Mouse (Mus musculus) intestine, embryonic 16.5 days (tissue): ENCODE data around the gene Abcf1. TPM values are rescaled to one million over a fixed set of nuclear protein-coding genes. Genes with fewer than 3 reads are reported as not detected.

Experiments used
- microRNA counts: library from miRNA; unstranded; fragments of <30 nt; microRNA quantifications from one replicate; lab custom pipeline; 2016
- microRNA-seq: library from miRNA; unstranded; fragments of <30 nt; microRNA quantifications from one replicate; pipeline ENCODE4, GENCODE M21; 2016
- polyA plus RNA-seq: library from polyadenylated mRNA; unstranded; fragments of >200 nt; fragmentation: Nextera tagmentation; extraction: Ambion mirVana; gene quantifications from 2 replicates; pipeline ENCODE4 v1.2.1, GENCODE M21; 2015

The Abcf1 gene
- polyA plus RNA-seq, 1 experiment from 2014 or later, result 88.5 TPM

MicroRNAs encoded within 50 kb of the gene (microRNA counts, 519-probe panel; counts per million panel counts)
- 35.7 counts per million for microRNA mmu-miR-1894-3p (lab: Ali Mortazavi, UCI)
- 1,630 counts per million, percentile 19 among the panel's probes with 10 or more counts for microRNA mmu-miR-1894-5p (lab: Ali Mortazavi, UCI)
- 1,749 counts per million, percentile 26 among the panel's probes with 10 or more counts for microRNA mmu-miR-877 (lab: Ali Mortazavi, UCI)

Small RNA genes within 50 kb of the gene (microRNA-seq; reads per million reads assigned to microRNA genes)
- gene Mir1894 (not detected), gene Mir877 (59.2 reads per million, percentile 42 among the genes with 10 or more reads in this experiment)

Other genes starting within 250 kb of the Abcf1 start
- 16.0 and 16.2 TPM in 2 replicates for gene Ier3, start 148.1 kb downstream of the Abcf1 start, polyA plus RNA-seq
- gene Flot1, start 146.5 kb downstream of the Abcf1 start, polyA plus RNA-seq, result 56.9 and 58.5 TPM in 2 replicates
- gene Tubb5, start 131.5 kb downstream of the Abcf1 start, polyA plus RNA-seq, result 559 and 622 TPM in 2 replicates
- 10.0 and 11.8 TPM in 2 replicates for gene Mdc1, start 128.2 kb downstream of the Abcf1 start, polyA plus RNA-seq
- gene Nrm, start 108.4 kb downstream of the Abcf1 start, polyA plus RNA-seq, result 47.7 and 51.7 TPM in 2 replicates
- gene Ppp1r18, start 104.2 kb downstream of the Abcf1 start, polyA plus RNA-seq, result 19.3 and 19.4 TPM in 2 replicates
- gene Dhx16, start 89.9 kb downstream of the Abcf1 start, polyA plus RNA-seq, result 36.0 and 38.3 TPM in 2 replicates
- gene 2310061I04Rik, start 72.3 kb downstream of the Abcf1 start, polyA plus RNA-seq, result 29.1 and 30.1 TPM in 2 replicates
- 43.4 and 45.4 TPM in 2 replicates for gene Atat1, start 59.7 kb downstream of the Abcf1 start, polyA plus RNA-seq
- gene Mrps18b, start 53.4 kb downstream of the Abcf1 start, polyA plus RNA-seq, result 133 and 145 TPM in 2 replicates
- 28.8 and 30.1 TPM in 2 replicates for gene Ppp1r10, start 53.3 kb downstream of the Abcf1 start, polyA plus RNA-seq
- gene Gnl1, start 10.1 kb upstream of the Abcf1 start, polyA plus RNA-seq, result 35.8 and 36.4 TPM in 2 replicates
- gene Prr3, start 10.5 kb upstream of the Abcf1 start, polyA plus RNA-seq, result 22.5 and 25.9 TPM in 2 replicates
- gene H2-T24, start 50.8 kb upstream of the Abcf1 start, polyA plus RNA-seq, result 1.8 TPM in 2 replicates
- 17.7 and 19.4 TPM in 2 replicates for gene H2-T23, start 63.1 kb upstream of the Abcf1 start, polyA plus RNA-seq
- gene H2-T22, start 73.0 kb upstream of the Abcf1 start, polyA plus RNA-seq, result 16.0 and 16.1 TPM in 2 replicates
- gene Gm6034, start 73.2 kb upstream of the Abcf1 start, polyA plus RNA-seq, result 0.86 and 1.2 TPM in 2 replicates
- 7.2 and 11.9 TPM in 2 replicates for gene Gm11127, start 88.6 kb upstream of the Abcf1 start, polyA plus RNA-seq
- 0.29 and 0.36 TPM in 2 replicates for gene Gm19684, start 151.9 kb upstream of the Abcf1 start, polyA plus RNA-seq
- gene Gm7030, start 159.7 kb upstream of the Abcf1 start, polyA plus RNA-seq, result 1.4 and 2.1 TPM in 2 replicates
- 1.9 and 3.5 TPM in 2 replicates for gene Gm8909, start 198.8 kb upstream of the Abcf1 start, polyA plus RNA-seq
- gene H2-T3, start 220.5 kb upstream of the Abcf1 start, polyA plus RNA-seq, result 42.3 and 46.9 TPM in 2 replicates